Mouse (Mus musculus): ENCODE measurements around the gene Dppa5a.
"Not testable (repeated sequence)": the region's sequence is repeated elsewhere in the genome, so short reads cannot be mapped to it uniquely, and the experiment has no call there.

Gene Dppa5a

GRCm38 (mm10) chr9:78365850-78366544 lies 2.0 kb downstream of the Dppa5a start:
- DNase-seq (ENCODE audit: extremely low spot score, low read depth, low spot score) = no peak

- no peak for DNase-seq (ENCODE audit: extremely low spot score, low read depth, low spot score)
Measured at GRCm38 (mm10) chr9:78364701-78365100, 3.3 kb downstream of the Dppa5a start.

GRCm38 (mm10) chr9:78363374-78363773 lies 4.6 kb downstream of the Dppa5a start:
- no peak for DNase-seq (ENCODE audit: extremely low spot score, low read depth, low spot score)

GRCm38 (mm10) chr9:78360484-78360872 lies 7.5 kb downstream of the Dppa5a start:
- DNase-seq (ENCODE audit: extremely low spot score, low read depth, low spot score) = no peak

- no peak for DNase-seq (ENCODE audit: extremely low spot score, low read depth, low spot score)
Measured at GRCm38 (mm10) chr9:78359750-78360483, 8.1 kb downstream of the Dppa5a start.

GRCm38 (mm10) chr9:78358053-78358452 lies 9.9 kb downstream of the Dppa5a start:
- peak; percentile 41 for DNase-seq (ENCODE audit: extremely low spot score, low read depth, low spot score)

- no peak for DNase-seq (ENCODE audit: extremely low spot score, low read depth, low spot score)
Measured at GRCm38 (mm10) chr9:78355611-78356010, 12.4 kb downstream of the Dppa5a start, which contains the start of gene Gsta2. TSS of gene Gsta2 (minus strand) at chr9:78355788.

GRCm38 (mm10) chr9:78354665-78355578 lies 13.1 kb downstream of the Dppa5a start:
- no peak for DNase-seq (ENCODE audit: extremely low spot score, low read depth, low spot score)

- no peak for DNase-seq (ENCODE audit: extremely low spot score, low read depth, low spot score)
Measured at GRCm38 (mm10) chr9:78351504-78352220, 16.3 kb downstream of the Dppa5a start.

GRCm38 (mm10) chr9:78350007-78350406 lies 18.0 kb downstream of the Dppa5a start:
- DNase-seq (ENCODE audit: extremely low spot score, low read depth, low spot score) = not testable (repeated sequence)

GRCm38 (mm10) chr9:78349141-78349540 lies 18.8 kb downstream of the Dppa5a start:
- DNase-seq (ENCODE audit: extremely low spot score, low read depth, low spot score) = not testable (repeated sequence)

- not testable (repeated sequence) for DNase-seq (ENCODE audit: extremely low spot score, low read depth, low spot score)
Measured at GRCm38 (mm10) chr9:78348206-78349004, 19.6 kb downstream of the Dppa5a start.

- no peak for DNase-seq (ENCODE audit: extremely low spot score, low read depth, low spot score)
Measured at GRCm38 (mm10) chr9:78347004-78347403, 21.0 kb downstream of the Dppa5a start.

- not testable (repeated sequence) for DNase-seq (ENCODE audit: extremely low spot score, low read depth, low spot score)
Measured at GRCm38 (mm10) chr9:78345235-78345634, 22.7 kb downstream of the Dppa5a start.

GRCm38 (mm10) chr9:78343055-78343454 lies 24.9 kb downstream of the Dppa5a start:
- DNase-seq (ENCODE audit: extremely low spot score, low read depth, low spot score) = not testable (repeated sequence)

GRCm38 (mm10) chr9:78342494-78342893 lies 25.5 kb downstream of the Dppa5a start:
- not testable (repeated sequence) for DNase-seq (ENCODE audit: extremely low spot score, low read depth, low spot score)

- DNase-seq (ENCODE audit: extremely low spot score, low read depth, low spot score) = not testable (repeated sequence)
Measured at GRCm38 (mm10) chr9:78340324-78340723, 27.7 kb downstream of the Dppa5a start.

- DNase-seq (ENCODE audit: extremely low spot score, low read depth, low spot score) = not testable (repeated sequence)
Measured at GRCm38 (mm10) chr9:78337050-78337449, 30.9 kb downstream of the Dppa5a start.

- DNase-seq (ENCODE audit: extremely low spot score, low read depth, low spot score) = not testable (repeated sequence)
Measured at GRCm38 (mm10) chr9:78327289-78327688, 40.7 kb downstream of the Dppa5a start, which contains the start of gene Omt2b. TSS of gene Omt2b (plus strand) at chr9:78327589.

GRCm38 (mm10) chr9:78319499-78319898 lies 48.5 kb downstream of the Dppa5a start:
- no peak for DNase-seq (ENCODE audit: extremely low spot score, low read depth, low spot score)
